Mouse (Mus musculus) common myeloid progenitor, adult 5-6 weeks (primary cell): ENCODE measurements around the gene Mtss1l. TPM values are rescaled to one million over a fixed set of nuclear protein-coding genes. Genes with fewer than 3 reads are reported as not detected.

ENCODE experiments used
- ATAC-seq: replicated peaks from 2 replicates; pipeline ENCODE4 v1.8.0; 2016; ENCODE audit warnings: low read depth, mild to moderate bottlenecking, moderate TSS enrichment, inconsistent platforms; ENCODE audit not compliant: poor library complexity, severe bottlenecking
- total RNA-seq: library from RNA; stranded (forward); fragments of 200-1000, 187-1606 nt; gene quantifications from 2 replicates; pipeline ENCODE4 v1.2.3, GENCODE M21; 2017

The Mtss1l gene
- 0.34 and 1.4 TPM in 2 replicates for total RNA-seq

DNA sequence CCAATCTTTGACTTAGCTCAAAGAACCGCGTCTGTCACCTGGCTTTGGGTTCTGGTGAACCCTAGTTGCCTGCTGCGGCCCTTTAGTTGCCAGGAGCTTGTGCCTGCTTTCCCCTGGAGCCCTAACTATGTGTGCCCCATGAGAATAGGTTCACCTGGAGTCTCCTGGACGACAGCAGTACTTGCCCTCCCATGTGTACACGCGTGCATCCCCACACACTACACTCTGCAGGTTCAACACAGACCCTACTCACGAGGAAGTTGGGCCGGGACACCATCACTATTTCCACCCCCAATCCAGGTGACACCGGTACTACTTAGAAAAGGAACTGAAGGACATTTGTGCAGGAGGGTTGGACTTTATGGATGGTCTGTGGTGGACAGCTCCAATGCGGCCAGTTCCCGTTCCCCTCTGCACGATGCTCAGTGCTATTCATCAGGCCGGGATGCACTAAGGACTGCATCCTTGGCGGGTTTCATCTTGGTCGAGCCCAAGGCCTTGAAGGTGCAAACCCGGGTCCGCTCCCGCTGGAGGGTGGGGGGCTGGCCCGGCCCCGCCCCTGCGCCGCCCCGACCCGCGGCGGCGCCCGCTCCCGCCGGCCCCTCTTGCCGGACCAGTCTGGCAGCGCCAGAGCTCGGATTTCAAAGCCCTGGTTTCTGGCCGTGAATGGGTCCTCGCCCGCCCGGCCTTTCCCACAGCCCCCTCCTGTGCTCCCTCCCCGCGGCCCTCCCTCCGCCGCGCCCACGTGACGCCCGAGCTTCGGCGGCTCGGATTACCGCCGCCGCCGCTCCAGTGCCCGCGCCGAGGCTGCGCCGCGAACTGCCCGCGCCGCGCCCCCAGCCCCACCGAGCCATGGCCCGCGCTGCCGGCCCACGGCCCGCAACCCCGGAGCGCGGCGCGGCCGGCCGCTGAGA, at the start of gene Mtss1l:
Gene Mtss1l (plus strand): TSS at position 792 of the 914 bp plus-strand sequence.
- peak; percentile 48 for ATAC-seq

DNA sequence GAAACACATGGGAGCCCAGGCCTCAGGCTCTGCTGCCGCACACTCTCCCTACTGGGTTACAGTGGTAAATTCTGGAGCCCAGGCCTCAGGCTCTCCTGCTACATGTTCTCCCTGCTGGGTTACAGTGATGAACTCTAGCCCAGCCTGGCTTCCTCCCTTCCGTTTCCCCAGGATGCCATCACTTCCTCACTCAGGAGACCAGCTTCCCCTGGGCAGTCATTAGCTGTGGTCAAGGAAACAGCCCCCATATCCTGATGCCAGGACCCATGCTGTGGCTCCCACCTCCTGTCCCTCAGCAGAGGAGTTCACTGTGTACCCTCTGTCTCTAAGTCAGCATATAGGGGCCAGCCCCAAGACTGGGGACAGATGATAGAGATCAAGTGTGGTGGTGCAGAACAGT, 49.1 kb upstream of the Mtss1l start:
- no peak for ATAC-seq

DNA sequence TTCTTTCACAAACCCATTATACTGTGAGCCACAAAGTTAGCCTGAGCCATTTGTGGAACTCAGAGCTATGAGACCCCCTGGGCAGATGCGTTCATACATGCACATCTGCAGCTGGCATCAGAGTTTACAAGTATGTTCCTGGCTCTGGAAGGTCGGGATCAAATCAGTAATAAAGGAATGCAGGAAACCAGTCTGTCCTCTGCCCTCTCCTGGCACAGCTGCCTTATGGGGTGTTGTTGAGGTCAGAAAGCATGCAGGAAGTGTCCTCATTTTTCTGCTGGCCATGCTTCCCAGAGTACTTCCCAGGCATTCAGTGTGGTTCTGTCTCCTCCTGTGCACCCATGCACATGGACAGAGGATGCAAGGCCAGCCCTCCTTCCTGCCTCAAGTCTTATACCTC, 48.1 kb upstream of the Mtss1l start:
- ATAC-seq = no peak

DNA sequence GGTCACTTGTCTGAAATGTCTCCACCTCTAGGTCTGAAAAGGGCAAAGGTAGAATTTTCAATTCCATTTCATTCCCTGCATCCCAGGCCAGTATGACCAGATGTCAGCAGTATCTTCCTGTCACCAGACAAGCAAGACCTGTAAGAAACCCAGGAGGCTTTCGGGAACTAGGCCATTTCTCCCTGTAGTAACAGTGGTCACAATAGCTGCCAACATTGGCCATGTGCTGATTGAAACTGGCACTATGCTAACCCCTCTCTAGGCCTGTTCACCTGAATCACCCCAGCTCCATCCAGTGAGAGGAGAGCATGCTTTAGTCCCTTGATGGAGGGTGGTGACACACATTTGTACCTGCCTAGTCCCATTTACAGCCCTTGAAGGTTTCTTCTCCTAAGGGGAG, 46.7 kb upstream of the Mtss1l start:
- no peak for ATAC-seq

DNA sequence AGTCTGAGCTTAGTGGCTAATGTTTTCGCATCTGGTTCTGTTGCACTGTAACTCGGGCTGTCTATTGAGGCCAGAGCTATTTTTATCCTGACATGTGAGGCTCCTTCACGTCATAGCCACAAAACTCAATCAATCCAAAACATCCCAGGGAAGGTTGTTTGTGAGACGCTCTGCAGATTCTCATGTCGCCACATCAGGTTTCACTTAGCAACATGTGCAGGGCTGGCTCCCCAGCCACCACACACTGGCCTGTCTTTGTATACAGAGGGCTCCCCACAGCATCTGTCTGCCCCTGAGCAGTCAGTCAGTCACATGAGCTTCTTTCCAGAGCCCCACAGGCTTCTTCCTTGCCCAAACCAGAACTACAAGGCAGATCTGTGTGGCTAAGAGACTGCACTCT, 44.6 kb upstream of the Mtss1l start:
- no peak for ATAC-seq

DNA sequence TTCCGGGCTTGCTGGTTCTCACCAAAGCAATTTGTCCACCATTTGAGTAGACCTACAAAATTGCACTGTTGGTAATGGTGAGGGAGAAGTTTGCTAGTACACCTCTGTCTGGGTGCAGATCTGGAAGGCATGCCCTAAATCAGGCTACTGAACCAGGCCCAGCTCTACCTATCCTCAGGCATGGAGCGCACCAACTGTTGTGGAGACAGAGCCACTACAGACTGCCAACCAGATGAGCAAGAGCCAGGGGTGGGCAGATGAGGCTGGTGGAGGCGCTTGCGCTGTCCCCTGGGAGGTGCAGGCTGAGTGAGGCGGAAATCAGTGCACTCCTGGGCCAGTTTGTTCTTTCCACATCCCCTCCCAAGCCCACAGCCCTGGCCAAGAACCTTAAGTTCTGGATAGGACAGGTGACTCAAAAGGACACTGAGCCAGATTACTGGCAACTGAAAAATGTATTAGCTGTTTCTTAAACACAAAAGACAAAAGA, 44.1 kb upstream of the Mtss1l start:
- no peak for ATAC-seq

DNA sequence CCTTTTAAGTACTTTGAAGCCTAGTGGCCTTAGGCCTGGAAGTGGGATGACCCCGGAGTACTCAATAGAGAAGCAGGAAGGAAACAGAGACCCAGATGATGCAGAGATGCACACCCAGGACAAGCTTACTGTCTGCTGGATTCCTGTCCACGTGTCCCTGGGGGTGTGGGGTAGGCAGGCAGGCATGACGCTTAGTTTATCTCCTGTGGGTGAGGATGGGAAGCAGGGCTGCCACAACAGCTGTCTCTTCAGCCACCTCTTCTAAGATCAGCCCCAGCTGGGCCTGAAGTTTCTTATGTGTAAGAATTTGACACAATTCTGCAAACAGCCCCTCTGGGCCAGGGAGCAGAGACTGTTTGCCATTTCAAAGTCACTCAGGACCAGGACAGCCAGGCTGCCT, 42.3 kb upstream of the Mtss1l start:
- ATAC-seq = no peak

DNA sequence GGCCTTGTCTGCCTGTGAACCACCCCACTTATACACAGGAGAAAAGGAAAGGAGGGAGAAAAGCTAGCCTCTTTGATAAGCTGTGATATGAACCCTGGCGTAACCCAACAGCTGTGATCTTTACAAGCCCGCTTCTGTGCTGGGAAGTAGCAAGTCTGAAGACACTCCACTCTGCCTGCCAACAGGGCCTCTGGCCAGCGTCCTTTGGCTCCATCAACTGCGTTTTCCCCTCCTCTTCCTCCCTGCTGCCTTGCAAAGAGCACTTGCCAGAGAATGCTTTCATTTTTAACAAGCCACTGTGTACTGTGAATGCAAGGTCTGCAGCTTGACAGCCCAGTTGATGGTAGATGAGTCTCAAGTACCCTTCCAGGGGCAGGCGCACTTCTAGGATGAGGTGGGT, 33.5 kb upstream of the Mtss1l start:
- ATAC-seq = no peak

DNA sequence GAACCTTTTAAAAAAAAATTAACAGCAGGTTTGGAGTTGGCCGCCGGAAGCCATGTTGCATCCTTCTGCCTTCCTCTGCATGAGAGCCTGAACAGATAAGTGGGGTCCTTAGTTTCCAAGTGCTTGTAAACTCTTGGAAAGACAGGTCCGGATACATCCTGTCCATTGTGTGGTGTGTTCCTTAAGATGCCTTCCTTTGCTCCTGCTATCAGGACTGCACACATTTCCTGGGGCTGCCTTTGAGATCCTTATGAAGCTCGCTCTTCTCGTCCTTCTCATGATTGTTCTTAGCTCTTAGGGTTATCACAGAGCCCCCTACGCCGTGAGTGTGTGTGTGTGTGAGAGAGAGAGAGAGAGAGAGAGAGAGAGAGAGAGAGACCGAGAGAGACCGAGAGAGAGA, 31.3 kb upstream of the Mtss1l start:
- ATAC-seq = peak; percentile 71

DNA sequence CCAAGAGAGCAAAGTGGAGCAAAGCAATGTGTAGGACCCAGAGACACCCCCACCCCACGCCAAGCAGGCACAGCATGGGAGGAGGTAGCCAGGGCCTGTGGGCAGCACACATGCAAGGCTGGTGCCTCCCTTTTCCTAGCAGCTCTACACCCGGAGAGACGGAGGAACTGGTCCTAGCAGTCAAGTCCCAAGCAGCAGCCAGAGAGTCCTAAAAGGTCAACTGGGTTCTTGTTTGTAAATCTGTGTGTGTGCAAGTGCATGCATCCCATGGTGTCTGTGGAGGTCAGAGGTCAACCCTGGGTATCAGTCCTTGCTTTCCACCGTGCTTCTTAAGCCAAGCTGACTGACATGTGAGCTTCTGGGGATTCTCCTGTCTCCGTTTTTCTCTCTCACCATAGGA, 27.1 kb upstream of the Mtss1l start:
- no peak for ATAC-seq

DNA sequence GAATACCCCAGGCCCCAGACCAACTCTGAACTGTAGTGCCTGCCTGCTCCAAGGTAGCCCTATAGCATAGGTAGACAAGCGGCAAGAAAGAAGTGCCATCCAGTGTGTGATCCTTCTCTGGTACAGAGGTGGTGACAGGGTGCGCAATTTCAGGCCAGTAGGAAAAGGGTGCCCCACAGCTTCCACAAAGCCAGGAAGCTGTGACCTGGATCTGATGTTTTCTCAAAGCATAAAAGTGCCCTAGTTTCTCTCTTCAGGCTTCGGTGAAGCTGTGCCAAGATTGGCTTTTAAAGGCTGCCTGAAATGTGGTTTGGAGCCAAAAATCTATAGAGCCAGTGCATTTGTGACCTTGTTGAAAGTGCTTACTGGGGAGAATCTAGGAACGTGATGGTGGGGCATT, 26.4 kb upstream of the Mtss1l start:
- ATAC-seq = no peak

DNA sequence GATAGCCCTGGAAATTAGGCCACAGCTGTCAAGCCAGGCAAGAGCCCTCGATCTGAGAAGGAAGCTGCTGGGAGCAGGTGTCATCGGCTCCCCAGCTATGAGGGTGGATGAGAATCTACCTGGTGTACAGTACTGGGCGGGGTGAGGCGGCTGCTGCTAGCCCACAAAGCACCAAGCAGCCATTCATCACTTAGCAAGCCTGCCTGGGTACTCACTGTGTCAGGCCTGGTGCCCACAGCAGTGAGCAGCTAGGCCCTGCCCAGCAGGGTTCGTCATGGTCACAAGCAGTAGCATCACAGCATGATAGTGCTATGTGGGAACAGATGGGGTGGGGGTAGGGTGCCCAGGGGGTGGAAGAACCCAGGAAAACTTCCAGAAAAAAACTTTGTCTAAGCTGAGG, 25.8 kb upstream of the Mtss1l start:
- no peak for ATAC-seq

DNA sequence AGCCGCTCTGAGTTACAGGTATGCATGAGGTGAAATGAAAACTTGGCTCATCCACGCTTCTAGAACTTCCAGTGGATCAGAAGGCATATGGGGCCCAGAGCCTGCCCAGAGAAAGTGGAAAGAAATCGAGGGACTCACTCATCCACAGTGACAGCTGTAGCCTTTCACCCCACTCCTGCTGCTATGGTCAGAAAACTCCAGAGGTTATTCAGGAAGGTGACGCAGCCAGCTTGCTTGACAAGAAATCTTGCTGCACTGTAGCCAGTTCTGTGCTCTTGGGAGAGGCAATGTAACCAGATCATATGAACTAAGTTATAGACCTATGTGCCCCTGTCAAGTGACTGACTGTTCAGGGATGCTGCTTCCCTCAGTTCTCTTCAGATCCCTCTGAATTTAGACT, 25.2 kb upstream of the Mtss1l start:
- no peak for ATAC-seq

DNA sequence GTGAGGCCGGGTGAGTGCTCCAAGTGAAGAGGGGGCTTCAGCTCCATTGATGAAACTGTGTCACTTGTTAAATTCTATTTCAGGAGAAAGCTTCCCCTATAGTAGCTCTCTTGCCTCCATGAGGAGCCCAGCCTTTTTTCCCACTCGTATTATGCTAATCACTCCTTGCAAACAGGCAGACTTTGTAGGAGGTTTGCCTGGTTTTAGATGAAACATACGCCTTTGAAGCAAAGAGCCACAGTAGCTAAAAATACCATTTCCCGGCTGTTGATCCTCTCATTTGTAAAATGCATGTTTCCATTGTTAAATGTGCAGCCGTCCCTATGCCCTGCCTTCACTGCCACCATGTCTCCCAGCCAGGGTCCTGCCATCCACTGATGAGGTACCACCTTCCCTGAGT, 23.7 kb upstream of the Mtss1l start:
- no peak for ATAC-seq

DNA sequence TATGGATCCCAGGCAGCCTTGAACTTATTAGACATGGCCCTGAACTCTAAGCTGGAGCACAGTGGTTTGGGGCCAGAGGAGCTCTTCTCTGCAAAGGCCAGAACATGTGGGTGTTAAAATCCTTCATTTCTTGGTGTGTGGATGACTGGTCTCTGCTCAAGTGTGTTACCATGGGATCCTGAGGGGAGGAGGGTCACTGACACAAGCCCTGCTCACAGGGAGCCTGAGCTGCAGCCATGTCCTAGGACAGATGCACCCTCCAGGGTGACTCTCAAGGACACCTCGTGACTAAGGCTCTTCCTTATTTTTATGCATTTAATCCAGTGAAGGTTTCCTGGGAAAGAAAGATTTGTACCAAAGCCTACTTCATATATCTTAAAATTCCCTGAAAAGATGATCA, 23.2 kb upstream of the Mtss1l start:
- no peak for ATAC-seq

DNA sequence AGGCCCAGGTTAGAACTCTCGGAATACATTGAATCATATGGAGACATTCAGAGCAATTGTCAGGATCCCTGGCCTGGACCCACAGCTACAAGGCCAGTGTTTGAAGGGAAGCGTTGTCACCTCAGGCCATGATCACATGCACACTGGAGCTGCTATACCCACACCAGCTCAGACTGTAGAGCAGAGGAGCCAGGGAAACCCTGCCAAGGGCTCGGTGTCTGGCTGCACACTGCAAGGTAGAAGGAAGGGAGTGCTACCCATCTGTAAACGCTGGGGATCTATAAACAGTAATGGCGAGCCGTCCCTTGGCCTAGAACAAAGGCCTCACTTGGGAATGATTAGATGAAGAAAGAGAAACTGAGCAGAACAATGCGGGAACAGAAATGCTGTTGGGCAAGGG, 21.8 kb upstream of the Mtss1l start:
- ATAC-seq = no peak

DNA sequence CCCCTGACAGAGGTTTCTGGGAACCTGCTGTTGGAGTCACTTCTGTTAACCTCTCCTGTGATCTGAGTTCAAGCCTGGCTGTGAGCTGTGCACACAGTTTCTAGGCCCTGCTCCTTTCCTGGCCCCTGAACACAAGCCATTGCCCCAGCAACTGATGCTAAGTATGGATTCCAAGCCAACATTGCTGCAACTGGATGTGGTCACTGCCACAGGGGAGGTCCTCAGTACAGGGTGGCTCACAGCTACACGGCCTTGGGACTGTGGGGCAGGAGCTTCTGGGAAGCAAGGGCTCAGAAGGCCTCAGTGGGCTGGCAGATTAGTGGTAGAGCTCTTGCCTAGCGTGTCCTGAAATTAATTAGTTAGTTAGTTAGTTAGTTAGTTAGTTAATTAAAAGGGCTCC, 20.7 kb upstream of the Mtss1l start:
- no peak for ATAC-seq

DNA sequence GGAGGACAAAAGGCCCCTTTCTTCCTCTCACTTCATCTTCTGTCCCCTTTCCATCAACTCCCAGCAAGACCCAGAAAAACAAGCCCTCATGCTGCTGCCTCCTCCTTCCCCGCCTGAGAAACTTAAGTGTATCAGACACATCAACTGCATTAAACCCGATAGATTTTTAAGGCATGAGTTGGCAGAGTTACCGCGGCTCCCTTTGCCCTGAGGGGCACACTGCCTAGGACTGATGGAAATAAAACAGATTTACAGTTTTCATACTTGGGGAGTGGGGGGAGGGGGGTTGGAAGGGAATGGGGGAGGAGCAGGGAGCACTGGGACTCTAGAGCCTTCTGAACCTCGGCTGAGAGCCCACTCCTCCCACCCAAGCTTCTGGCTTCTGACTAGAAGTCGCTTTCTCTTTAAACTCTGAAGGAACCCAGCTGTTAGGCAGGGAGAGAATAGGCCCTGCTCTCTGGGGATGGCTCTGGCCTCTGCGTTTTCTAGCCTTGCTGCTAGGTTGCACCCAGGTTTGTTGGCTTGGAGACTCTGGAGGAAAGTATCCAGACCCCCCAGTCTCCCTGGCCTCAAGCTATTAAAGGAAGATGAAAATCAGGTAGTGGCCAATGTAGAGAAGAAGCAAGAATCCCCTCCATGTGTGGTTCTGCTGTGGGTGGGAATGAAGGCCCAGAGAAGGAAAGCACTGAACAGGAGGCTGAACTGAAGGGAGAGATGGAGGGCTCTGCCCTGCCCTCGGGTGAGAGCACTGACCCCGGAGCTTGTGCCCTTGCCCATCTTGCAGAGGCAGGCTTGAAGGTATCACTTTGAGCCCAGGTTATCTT, 18.4 kb upstream of the Mtss1l start:
- ATAC-seq = no peak

DNA sequence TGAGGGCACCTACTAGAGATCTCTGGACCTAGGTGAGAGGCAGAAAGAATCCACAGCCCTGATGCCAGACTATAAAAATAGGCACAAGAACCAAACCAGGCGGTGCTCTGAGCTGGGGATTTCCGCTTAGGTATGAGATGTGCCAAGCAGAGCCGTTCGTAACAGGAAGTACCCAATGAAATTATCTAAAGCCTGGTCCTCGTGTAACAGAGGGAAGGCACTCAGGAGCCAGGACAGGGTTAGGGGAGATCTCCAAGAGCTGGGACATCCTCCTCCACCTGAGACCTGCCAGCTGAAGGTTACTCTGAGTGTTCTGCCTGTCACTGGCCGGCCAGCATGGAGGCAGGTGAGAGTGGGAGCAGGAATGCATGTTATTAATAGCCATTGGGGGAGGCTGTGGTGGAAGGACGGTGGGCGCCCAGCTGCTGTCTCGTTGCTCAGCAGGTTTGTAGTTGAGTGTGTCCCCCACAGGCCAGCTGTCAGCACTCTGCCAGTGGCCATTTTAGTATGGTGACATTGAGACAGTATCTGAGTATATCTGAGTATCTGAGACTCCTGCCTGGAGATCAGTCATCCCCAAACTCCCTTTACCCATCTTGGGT, 17.7 kb upstream of the Mtss1l start:
- ATAC-seq = no peak

DNA sequence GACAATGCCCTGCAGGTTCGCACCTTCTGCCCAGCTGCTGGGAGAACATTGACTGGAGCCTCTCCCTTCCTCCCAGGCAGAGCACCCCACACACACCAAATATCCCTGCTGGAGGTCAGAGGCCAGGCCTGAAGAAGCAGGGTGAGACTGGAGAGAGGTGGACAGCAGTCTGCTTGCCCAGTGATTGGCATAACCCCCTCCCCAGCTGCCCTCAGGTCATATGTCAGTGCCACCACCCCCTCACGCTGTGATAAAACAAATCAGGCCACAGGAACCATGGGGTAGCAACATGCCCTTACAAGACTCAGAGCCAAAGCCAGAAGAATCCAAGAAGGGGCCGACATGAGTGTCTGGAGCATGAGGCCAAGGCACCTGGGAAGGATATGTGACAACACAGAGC, 17.2 kb upstream of the Mtss1l start:
- ATAC-seq = no peak
